Mouse (Mus musculus) gastrocnemius, postnatal 14 days (tissue): ENCODE data around the gene Acyp1. TPM values are rescaled to one million over a fixed set of nuclear protein-coding genes. Genes with fewer than 3 reads are reported as not detected.

Source experiments
- DNase-seq: peaks from one replicate; pipeline ENCODE4 v3.0.0; 2021; ENCODE audit warnings: mixed read lengths
- intact Hi-C: fragments of 180-260 bp; cut with DNase I; formaldehyde crosslinking; loops from one replicate; pipeline ENCODE4 v1.15.1; 2025; ENCODE audit warnings: low total_unique reads
- microRNA-seq, 2 experiments: library from miRNA; unstranded; fragments of <30 nt; microRNA quantifications; one replicate each; pipeline ENCODE4 v1.2.0; 2021
- total RNA-seq, 2 experiments: library from RNA; stranded (reverse); gene quantifications; 2 replicates each; pipeline ENCODE4 v1.2.3; 2021

The Acyp1 gene
- total RNA-seq, 2 experiments from 2014 or later: 26.2 to 27.3 TPM

DNA sequence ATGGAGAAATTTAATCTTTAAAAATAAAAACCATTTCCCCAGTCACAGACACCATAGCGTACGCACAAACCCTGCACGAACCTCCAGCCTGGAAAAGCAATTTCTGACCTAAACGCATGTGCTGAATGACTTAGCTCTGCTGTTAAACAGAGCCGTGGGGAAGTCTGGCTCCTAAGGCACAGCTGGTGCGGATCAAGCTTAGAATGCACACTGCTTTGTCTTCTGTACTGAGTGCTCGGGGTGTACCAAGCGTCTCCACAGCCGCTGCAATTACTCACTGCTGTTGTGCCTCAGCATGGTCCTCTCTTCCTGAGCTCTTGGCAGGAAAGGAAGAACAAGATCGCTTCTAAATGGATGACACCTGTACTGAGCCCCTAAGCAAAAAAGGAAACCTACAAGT lies 25.7 kb downstream of the Acyp1 start:
- peak; percentile 18 for DNase-seq
- intact Hi-C loops: no loop called here

- DNase-seq: no peak
- intact Hi-C loops: no loop called here
Observed at GRCm38 (mm10) chr12:85257008-85257639, 31.1 kb downstream of the Acyp1 start.

- DNase-seq: no peak
- intact Hi-C loops: no loop called here
Observed at GRCm38 (mm10) chr12:85256074-85256751, 32.0 kb downstream of the Acyp1 start.

GRCm38 (mm10) chr12:85252083-85252482 lies 36.2 kb downstream of the Acyp1 start:
- intact Hi-C loops: no loop called here
- no peak for DNase-seq

DNA sequence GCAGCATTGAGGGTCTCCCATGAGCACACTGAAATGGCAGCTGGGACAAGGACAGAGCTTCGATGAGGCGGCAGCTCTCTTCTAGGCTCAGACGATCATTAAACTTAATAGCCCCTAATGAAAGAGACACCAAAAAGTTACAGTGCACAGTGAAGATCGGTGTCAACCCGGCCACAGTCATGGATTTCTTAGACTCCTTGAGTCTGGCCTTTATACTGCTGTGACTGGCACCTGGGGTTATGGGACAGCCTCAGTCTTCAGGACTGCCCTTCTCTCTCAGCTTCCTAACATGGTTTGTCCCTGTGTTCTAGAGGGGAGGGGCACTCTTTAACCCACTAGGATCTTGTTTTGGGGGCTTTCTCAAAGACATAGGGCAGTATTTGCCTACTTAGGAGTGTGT lies 50.7 kb downstream of the Acyp1 start:
- intact Hi-C loops: no loop called here
- no peak for DNase-seq

DNA sequence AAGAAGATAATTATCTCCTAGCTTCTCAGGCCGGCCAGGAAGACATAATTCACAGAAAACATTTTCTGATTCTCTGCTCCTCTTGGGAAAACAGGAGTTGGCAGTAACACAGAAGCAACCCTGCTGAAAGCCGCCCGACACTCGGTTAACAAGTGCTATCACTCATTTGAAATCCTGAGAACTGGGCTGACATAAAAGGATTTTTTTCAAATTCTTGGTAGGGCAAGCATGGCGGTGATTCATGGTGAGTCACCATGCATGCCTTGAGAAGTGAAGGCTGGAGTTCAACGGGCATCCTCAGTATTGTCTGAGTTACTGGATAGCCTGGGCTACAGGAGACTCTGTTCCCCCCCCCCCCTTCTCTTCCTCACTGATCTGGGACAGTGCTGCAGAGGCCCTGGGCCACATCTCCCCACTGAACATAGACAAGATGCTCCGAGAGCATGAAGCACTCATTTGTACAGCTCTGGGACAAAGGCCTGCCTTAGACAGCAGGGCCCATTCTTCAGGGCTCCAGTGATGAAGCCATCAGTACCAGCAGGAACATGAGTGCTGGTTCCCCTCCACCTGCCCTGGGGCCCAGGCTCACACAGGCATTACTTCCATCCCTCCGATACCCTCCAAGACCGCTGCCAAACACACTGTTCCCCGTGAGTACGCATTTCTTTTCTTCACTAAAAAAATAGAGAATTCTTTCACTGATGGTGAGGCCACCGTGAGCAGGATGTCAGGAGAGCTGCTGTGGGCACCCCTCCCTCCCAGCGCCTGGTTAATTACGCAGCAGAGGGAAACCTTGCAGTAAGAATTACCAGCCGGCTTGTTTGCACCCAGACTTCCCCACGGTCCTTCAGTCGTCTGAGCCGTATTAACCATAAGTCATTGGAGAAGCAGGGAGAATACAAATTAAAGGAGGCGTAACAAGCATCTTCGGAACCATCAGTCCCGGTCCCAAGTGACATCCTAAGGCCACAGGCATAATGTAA lies 54.6 kb downstream of the Acyp1 start:
- DNase-seq: no peak
- intact Hi-C loops: loop anchor here (5.0 kb wide), 1 partner anchor 44 kb away; no protein-coding TSS in a partner anchor

GRCm38 (mm10) chr12:85227876-85228599 lies 60.2 kb downstream of the Acyp1 start:
- intact Hi-C loops: no loop called here
- DNase-seq: no peak

- DNase-seq: peak; percentile 54
- intact Hi-C loops: no loop called here
Observed at GRCm38 (mm10) chr12:85227227-85227626, 61.0 kb downstream of the Acyp1 start.

Small RNA genes lying within 50 kb of the gene (microRNA-seq; reads per million reads assigned to microRNA genes)
- 0 to 0.32 reads per million in 2 experiments for gene Mir6938

Other genes with a start within 250 kb of the Acyp1 start
- 1 to 10 TPM; 2.1 to 2.2 TPM for gene Prox2, start 177.7 kb downstream of the Acyp1 start, total RNA-seq
- 100 to 1,000 TPM; 291 to 372 TPM for gene Dlst, start 177.6 kb downstream of the Acyp1 start, total RNA-seq
- gene Rps6kl1, start 137.2 kb downstream of the Acyp1 start, total RNA-seq: under 1 TPM; 0.51 to 0.89 TPM
- gene Pgf, start 110.6 kb downstream of the Acyp1 start, total RNA-seq: 1 to 10 TPM; 2.2 to 2.3 TPM
- 10 to 100 TPM; 75.6 to 77.1 TPM for gene Eif2b2, start 69.0 kb downstream of the Acyp1 start, total RNA-seq
- 1 to 10 TPM; 6.6 to 8.6 TPM for gene Mlh3, start 17.8 kb downstream of the Acyp1 start, total RNA-seq
- under 1 TPM; 0.59 to 0.89 TPM for gene Zc2hc1c, start 153 bp upstream of the Acyp1 start, total RNA-seq
- 10 to 100 TPM; 47.7 to 51.9 TPM for gene Nek9, start 50.9 kb upstream of the Acyp1 start, total RNA-seq
- gene Tmed10, start 86.4 kb upstream of the Acyp1 start, total RNA-seq: 100 to 1,000 TPM; 130 to 135 TPM
- 1 to 10 TPM; 7.6 to 8.9 TPM for gene Fos, start 185.5 kb upstream of the Acyp1 start, total RNA-seq